Mouse (Mus musculus): Measurements from ENCODE around the gene Dock4.

DNA sequence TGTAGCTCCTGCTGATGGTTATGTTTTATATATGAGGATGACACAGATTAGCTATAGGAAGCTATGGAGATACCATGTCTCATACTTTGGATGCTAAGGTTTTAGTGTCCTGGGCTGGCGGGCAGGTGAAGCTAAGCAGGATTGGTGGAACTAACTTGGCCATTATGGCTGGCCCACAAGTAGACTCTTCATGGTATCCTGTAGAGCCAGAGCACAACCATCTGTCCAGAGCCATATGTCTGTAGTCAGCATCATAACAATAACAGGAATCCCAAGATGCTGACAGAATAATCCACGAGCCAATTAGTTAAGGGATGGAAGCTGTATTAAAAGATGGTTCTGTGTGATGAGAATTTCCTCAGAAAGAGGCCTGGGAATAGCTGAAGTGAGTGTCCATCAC, 269.4 kb downstream of the Dock4 start:
- TF ChIP-seq CTCF (conservative IDR thresholded peaks at IDR 0.05 in 1 of 2, IDR thresholded peaks at IDR 0.05 in 1 of 2; ENCODE audit: low read depth in 2 of 2, low read length in 2 of 2) (no peak), MAFK (IDR thresholded peaks at IDR 0.05; ENCODE audit: insufficient replicate concordance, low read length) (no peak), MAZ (IDR thresholded peaks at IDR 0.05; ENCODE audit: low read depth, low read length) (no peak), ZMIZ1 (IDR thresholded peaks at IDR 0.05; ENCODE audit: low read depth, low read length) (no peak), MAX (IDR thresholded peaks at IDR 0.05; ENCODE audit: low read length) (no peak), POLR2A (IDR thresholded peaks at IDR 0.05; ENCODE audit: low read depth, low read length) (no peak)

Measured in CH12.LX (cell line).